Mouse (Mus musculus) small intestine, adult 2 months (tissue): Measurements from ENCODE around the gene E130308A19Rik. TPM values are rescaled to one million over a fixed set of nuclear protein-coding genes. Genes with fewer than 3 reads are reported as not detected.
A peak's percentile ranks its signal among the peaks of the same experiment; 100 is the strongest.

ENCODE experiments used
- H3K27ac ChIP-seq: fragments of 200-500 bp; 2 replicates; pipeline ENCODE4 v1.5.1; 2012; ENCODE audit warnings: low read depth, low read length, control low read depth, inconsistent platforms; ENCODE audit not compliant: insufficient read depth
- H3K27me3 ChIP-seq: fragments of 200-500 bp; 2 replicates; pipeline ENCODE4 v1.6.1; 2012; ENCODE audit warnings: mild to moderate bottlenecking, moderate library complexity, low read length, inconsistent platforms; ENCODE audit not compliant: control insufficient read depth, insufficient read depth
- H3K36me3 ChIP-seq: fragments of 200-500 bp; 2 replicates; pipeline ENCODE4 v1.6.1; 2012; ENCODE audit warnings: mild to moderate bottlenecking, low read length, control low read depth, inconsistent platforms; ENCODE audit not compliant: control insufficient read depth, insufficient read depth
- H3K4me1 ChIP-seq: fragments of 200-500 bp; 2 replicates; pipeline ENCODE4 v1.6.1; 2012; ENCODE audit warnings: low read length, inconsistent platforms, mixed read lengths; ENCODE audit not compliant: control insufficient read depth, insufficient read depth, insufficient read length
- H3K4me3 ChIP-seq: fragments of 200-500 bp; 2 replicates; pipeline ENCODE4 v1.5.1; 2012; ENCODE audit warnings: low read depth, mild to moderate bottlenecking, control low read depth, inconsistent platforms, low read length, moderate library complexity
- CTCF ChIP-seq: fragments of 200-500 bp; IDR thresholded peaks from 2 replicates; pipeline ENCODE4 v1.5.1; 2012; ENCODE audit warnings: low read depth, mild to moderate bottlenecking, control low read depth, inconsistent platforms, low read length, moderate library complexity, mixed read lengths; ENCODE audit not compliant: insufficient replicate concordance, insufficient read length; ENCODE audit errors: extremely low read depth
- POLR2A ChIP-seq: fragments of 200-500 bp; IDR thresholded peaks from 2 replicates; pipeline ENCODE4 v1.6.1; 2012; ENCODE audit warnings: low read depth, mild to moderate bottlenecking, control low read depth, inconsistent platforms, low read length, moderate library complexity
- WGBS: fragments of 180-500 bp; shearing (Covaris S2); methylation state at CpG from one replicate; pipeline ENCODE4 v1.1.7; 2018; 5-methylcytosine and 5-hydroxymethylcytosine counted together
- polyA plus RNA-seq: library from polyadenylated mRNA; depleted of rRNA; stranded (reverse); fragments of >200 nt; gene quantifications from 2 replicates; pipeline ENCODE4 v1.2.3, GENCODE M21; 2012

E130308A19Rik gene
- polyA plus RNA-seq, 1 experiment, result 4.3 TPM

DNA sequence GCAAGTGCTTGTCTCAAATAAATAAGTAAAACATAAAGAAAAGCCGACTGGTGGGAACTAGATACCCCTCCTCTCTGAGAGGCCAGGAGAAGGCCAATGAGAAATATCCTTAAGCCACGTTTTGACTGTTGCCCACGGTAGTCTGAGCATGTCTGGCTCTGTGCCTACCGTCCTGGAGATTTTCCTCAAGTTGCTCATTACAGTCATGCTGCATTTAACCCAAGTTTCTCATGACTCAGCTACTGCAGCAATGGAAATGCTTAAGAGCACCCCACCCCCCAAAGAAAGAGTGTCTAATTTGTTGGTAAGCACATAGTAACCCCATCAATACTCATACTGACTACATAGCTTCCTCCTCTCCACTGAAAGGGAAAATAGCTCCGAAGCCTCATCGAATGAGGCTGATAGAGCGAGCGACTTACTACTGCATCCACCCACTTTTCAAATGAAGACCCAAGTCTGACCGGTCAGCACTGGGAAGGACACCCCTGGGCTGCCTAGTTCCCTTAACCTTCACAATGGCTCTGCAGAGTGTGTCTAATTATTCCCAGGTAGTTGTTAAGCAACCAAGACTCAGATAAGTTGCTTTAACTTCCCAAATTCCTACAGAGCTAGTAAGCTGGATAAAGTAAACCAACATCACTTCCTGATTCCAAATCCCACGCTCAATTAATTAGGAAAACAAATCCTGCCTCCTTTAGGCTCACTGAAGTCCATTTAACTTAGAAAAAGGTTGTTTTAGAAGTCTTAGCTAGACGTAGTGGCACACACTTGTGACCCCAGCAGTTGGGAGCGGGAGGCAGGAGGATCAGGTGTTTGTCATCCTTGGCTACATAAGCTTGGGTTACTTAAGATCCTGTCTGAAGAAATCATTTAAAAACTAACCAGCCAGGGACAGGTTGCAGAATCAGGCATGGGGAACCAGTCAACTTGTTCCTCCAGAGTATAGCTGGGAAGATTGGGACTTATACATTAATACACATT, 131.7 kb downstream of the E130308A19Rik start:
- no peak overlapping the region for H3K27ac ChIP-seq

DNA sequence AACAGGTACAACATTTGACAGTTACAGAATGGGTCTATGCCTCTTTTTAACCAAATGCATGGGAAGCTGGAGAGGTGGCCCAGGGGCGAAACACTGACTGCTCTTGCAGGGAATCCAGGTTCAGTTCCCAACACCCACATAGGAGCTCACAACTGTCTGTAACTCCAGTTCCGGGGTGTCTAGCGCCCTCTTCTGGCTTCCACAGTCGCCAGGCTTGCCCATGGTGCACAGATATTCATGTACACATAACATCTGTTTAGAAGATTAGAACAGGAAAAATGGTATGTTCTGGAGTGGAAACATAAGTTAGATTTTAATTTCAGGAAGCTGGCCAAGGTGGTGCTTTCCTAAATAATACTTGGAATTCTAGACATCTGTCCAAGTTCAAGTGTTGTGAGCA, 134.0 kb downstream of the E130308A19Rik start:
- no peaks in the 10 kb centered on the region for H3K36me3 ChIP-seq
- TF ChIP-seq CTCF, result no peak; the same call in 1 of the 2 replicates
- TF ChIP-seq POLR2A, result no peak
- peaks cover 4% of the 10 kb centered on the region; the same call in 1 of the 2 replicates for H3K4me1 ChIP-seq
- no peak overlapping the region for H3K27ac ChIP-seq
- no peaks in the 10 kb centered on the region for H3K27me3 ChIP-seq
- no peak overlapping the region for H3K4me3 ChIP-seq
- 81% methylated on average over 4 of the region's 4 CpGs for WGBS

More for the DNA sequence above, 131.7 kb downstream of the E130308A19Rik start:
- WGBS, result 82% methylated on average over 12 of the region's 12 CpGs
- no peak for TF ChIP-seq POLR2A
- no peak overlapping the region for H3K4me3 ChIP-seq
- no peaks in the 10 kb centered on the region for H3K27me3 ChIP-seq
- H3K4me1 ChIP-seq, result peaks cover 4% of the 10 kb centered on the region; the same call in 1 of the 2 replicates
- H3K36me3 ChIP-seq, result no peaks in the 10 kb centered on the region

- no peaks in the 10 kb centered on the region for H3K36me3 ChIP-seq
- no peak for TF ChIP-seq POLR2A
- TF ChIP-seq CTCF, result peak; percentile 43; the same call in 1 of the 2 replicates
- no peak overlapping the region for H3K27ac ChIP-seq
- H3K4me3 ChIP-seq, result no peak overlapping the region
- no peaks in the 10 kb centered on the region for H3K27me3 ChIP-seq
- peaks cover 4% of the 10 kb centered on the region; the same call in 1 of the 2 replicates for H3K4me1 ChIP-seq
- WGBS, result 40% methylated on average over 10 of the region's 10 CpGs
These were observed 134.8 kb downstream of the E130308A19Rik start for GRCm38 (mm10) chr4:59760636-59761364.

DNA sequence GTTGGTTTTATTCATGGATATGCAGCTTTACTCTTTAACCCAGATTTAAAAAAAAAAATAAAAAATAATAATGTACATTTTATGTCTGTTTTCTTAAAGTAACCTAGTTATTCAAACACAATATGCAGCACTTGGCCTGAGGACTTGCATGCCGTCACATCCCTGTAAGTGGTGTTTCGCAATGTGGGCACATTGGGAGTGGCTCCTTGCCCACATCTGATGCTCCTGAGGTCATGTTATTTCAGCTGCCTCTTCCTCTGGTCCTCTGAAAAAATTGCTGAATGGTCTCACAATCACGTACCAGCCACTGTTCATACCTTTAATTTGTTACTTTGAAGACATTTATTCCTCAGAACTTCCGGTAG, 135.3 kb downstream of the E130308A19Rik start:
- no peaks in the 10 kb centered on the region for H3K36me3 ChIP-seq
- no peak overlapping the region for H3K4me3 ChIP-seq
- H3K27me3 ChIP-seq, result no peaks in the 10 kb centered on the region
- 50% methylated on average over 4 of the region's 4 CpGs for WGBS
- H3K27ac ChIP-seq, result no peak overlapping the region
- peaks cover 4% of the 10 kb centered on the region; the same call in 1 of the 2 replicates for H3K4me1 ChIP-seq
- TF ChIP-seq CTCF, result no peak
- TF ChIP-seq POLR2A, result no peak

GRCm38 (mm10) chr4:59764950-59765349, 138.9 kb downstream of the E130308A19Rik start:
- Histone ChIP-seq H3K4me3 (no peak overlapping the region), H3K4me1 (peaks cover 4% of the 10 kb centered on the region; the same call in 1 of the 2 replicates), H3K27me3 (no peaks in the 10 kb centered on the region), H3K36me3 (0 out of 2 replicates have a peak, but pooled peaks cover 3% of the 10 kb centered on the region), H3K27ac (no peak overlapping the region)
- WGBS, result 66% methylated on average over 7 of the region's 7 CpGs
- no peak for TF ChIP-seq CTCF
- TF ChIP-seq POLR2A, result no peak

- 29% methylated on average over 7 of the region's 7 CpGs for WGBS
- no peak overlapping the region for H3K27ac ChIP-seq
These were observed 139.5 kb downstream of the E130308A19Rik start for GRCm38 (mm10) chr4:59765385-59766005.

DNA sequence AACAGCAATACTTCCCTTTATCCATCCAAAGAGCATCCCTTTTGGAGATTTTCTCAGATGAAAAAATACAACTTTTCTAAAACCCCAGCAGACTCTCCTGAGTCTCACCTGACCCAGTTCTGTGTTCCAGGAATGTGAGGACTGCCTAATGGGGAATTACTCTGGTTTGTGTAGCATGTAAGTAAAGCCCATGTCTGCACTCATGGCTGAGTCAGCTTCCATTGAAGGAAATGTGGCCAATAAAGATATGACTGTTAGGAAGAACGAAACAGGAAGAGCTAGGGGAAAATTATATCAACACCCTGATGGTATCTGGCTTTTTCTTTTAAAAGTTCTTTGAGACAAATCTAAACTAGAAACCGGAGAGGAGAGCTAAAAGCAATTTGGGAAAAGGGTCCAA, 141.7 kb downstream of the E130308A19Rik start:
- H3K27me3 ChIP-seq, result no peaks in the 10 kb centered on the region
- H3K4me3 ChIP-seq, result no peak overlapping the region
- TF ChIP-seq CTCF, result no peak
- TF ChIP-seq POLR2A, result no peak
- peaks cover 20% of the 10 kb centered on the region for H3K36me3 ChIP-seq
- 62% methylated on average over 2 of the region's 2 CpGs for WGBS
- no peak overlapping the region for H3K27ac ChIP-seq
- H3K4me1 ChIP-seq, result no peaks in the 10 kb centered on the region

More at GRCm38 (mm10) chr4:59765385-59766005, 139.5 kb downstream of the E130308A19Rik start:
- H3K27me3 ChIP-seq, result no peaks in the 10 kb centered on the region
- peaks cover 6% of the 10 kb centered on the region; the same call in 1 of the 2 replicates for H3K36me3 ChIP-seq
- no peak for TF ChIP-seq CTCF
- TF ChIP-seq POLR2A, result no peak
- no peak overlapping the region for H3K4me3 ChIP-seq
- peaks cover 2% of the 10 kb centered on the region; the same call in 1 of the 2 replicates for H3K4me1 ChIP-seq
